Mouse (Mus musculus) heart, adult 8-10 months (tissue): ENCODE data around the gene Pttg1ip. TPM values are rescaled to one million over a fixed set of nuclear protein-coding genes. Genes with fewer than 3 reads are reported as not detected.

ENCODE experiments used
- DNase-seq: peaks from one replicate; pipeline ENCODE4 v3.0.0; 2022; ENCODE audit warnings: low spot score
- microRNA-seq: library from miRNA; unstranded; fragments of <30 nt; microRNA quantifications from one replicate; pipeline ENCODE4 v1.2.0, GENCODE M21; 2022
- total RNA-seq, 4 experiments: library from RNA; stranded (reverse); gene quantifications; 2 replicates each; pipeline ENCODE4 v1.2.4; 2022

Gene Pttg1ip
- total RNA-seq, 4 experiments from 2014 or later = 132 to 142 (median 134) TPM

DNA sequence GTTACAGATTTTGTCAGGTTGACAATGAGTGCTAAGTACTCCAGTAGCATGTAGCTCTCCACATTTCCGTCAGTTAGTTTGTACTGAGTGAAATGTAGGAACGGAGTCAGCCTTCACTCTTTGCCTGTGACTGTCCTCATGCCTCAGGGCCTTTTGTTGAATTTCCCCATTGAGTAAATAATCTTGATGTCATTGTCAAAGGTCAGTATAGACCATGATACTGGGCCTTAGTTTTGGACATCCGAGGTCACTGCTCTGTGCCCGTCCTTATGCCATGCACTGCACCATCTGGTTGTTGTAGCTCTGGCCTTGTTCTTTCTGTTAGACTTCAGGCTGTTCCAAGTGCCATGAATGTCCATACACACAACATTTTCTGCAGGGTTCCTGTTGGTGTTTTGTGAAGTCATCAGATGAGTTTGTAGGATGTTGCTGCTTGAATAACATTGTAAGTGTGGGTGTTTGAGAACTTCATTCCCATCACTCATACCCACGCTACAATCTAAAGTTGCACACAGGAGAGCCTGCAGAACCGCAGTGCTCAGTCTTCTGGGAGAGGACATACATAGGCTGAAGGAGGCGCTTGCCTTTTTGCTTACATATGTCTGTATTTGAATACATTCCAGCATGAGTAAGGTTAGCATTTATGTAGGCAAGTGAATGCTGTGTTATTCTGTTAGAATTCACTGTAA is 54.9 kb downstream of the Pttg1ip start:
- no peak for DNase-seq

DNA sequence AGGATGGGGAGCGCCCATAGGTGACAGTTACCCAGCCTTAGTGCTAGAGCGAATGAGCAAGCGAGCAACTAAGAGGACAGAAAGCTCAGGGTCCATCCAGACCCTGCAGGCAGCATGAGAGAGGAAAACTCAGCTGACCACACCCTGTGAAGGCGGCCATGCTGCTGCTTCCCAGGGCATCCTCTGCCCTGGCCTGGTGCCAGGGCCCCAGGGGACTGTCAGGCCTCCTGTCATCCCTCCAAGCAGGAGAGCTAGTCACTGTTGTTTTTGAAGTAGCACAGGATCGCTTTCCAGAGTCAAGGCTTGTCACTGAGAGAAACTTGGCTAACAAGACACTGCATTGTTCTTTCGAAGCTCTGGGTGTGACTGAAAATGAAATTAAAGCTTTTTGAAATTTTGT is 57.4 kb downstream of the Pttg1ip start:
- DNase-seq = no peak

DNA sequence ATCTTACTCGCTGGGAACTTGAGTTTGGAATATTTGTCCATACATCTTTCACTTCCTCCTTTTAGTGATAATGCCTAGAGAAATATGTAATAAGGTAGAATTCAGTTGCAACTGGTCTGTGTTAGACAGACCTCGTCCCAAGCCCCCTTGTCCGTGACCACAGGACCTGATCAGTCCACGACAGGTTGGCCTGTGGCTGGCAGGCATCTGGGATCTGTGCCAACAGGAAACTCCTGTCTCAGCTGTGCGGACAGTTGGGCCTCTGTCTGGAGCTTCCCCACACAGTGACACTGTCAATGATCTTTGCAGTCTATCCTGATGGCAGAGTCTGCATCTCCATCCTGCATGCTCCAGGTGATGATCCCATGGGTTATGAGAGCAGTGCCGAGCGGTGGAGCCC is 61.6 kb downstream of the Pttg1ip start:
- no peak for DNase-seq

- DNase-seq = no peak
Measured at GRCm38 (mm10) chr10:77645571-77645970, 64.1 kb downstream of the Pttg1ip start.

GRCm38 (mm10) chr10:77647461-77647860 is 65.9 kb downstream of the Pttg1ip start:
- DNase-seq = no peak

- no peak for DNase-seq
Measured at GRCm38 (mm10) chr10:77647901-77648300, 66.4 kb downstream of the Pttg1ip start.

Small RNA genes within 50 kb of the gene (microRNA-seq; reads per million reads assigned to microRNA genes)
- gene Mir1930 = 2.8 reads per million, percentile 1 among the genes with 10 or more reads in this experiment

Other genes with a start within 250 kb of the Pttg1ip start
- 10 to 100 TPM; 12.4 to 17.7 (median 16.4) TPM for gene Adarb1, start 163.4 kb upstream of the Pttg1ip start, total RNA-seq
- gene Fam207a, start 65.9 kb upstream of the Pttg1ip start, total RNA-seq = 10 to 100 TPM in 1 of 4 experiments, 1 to 10 TPM in 3; 8.0 to 12.4 (median 9.1) TPM
- 10 to 100 TPM in 1 of 4 experiments, 1 to 10 TPM in 3; 3.3 to 25.5 (median 3.7) TPM for gene Itgb2, start 51.5 kb upstream of the Pttg1ip start, total RNA-seq
- gene Sumo3, start 24.4 kb downstream of the Pttg1ip start, total RNA-seq = 10 to 100 TPM; 59.3 to 76.7 (median 67.5) TPM
- gene Gm49325, start 24.5 kb downstream of the Pttg1ip start, total RNA-seq = 10 to 100 TPM in 3 of 4 experiments, 1 to 10 TPM in 1; 8.3 to 15.8 (median 13.9) TPM
- 10 to 100 TPM; 78.9 to 82.9 (median 81.2) TPM for gene Ube2g2, start 40.6 kb downstream of the Pttg1ip start, total RNA-seq
- not detected for gene Tspear, start 104.8 kb downstream of the Pttg1ip start, total RNA-seq
- not detected for gene Gm19402, start 109.0 kb downstream of the Pttg1ip start, total RNA-seq
- not detected for gene Gm9508, start 115.5 kb downstream of the Pttg1ip start, total RNA-seq
- gene Gm10272, start 124.9 kb downstream of the Pttg1ip start, total RNA-seq = not detected
- gene Gm10024, start 129.7 kb downstream of the Pttg1ip start, total RNA-seq = not detected
- gene Gm10142, start 134.1 kb downstream of the Pttg1ip start, total RNA-seq = not detected
- gene Krtap12-1, start 138.9 kb downstream of the Pttg1ip start, total RNA-seq = not detected
- not detected for gene Gm10100, start 144.8 kb downstream of the Pttg1ip start, total RNA-seq
- not detected for gene Gm18596, start 160.9 kb downstream of the Pttg1ip start, total RNA-seq
- gene Gm9736, start 169.6 kb downstream of the Pttg1ip start, total RNA-seq = not detected
- not detected for gene Gm3233, start 178.0 kb downstream of the Pttg1ip start, total RNA-seq
- not detected for gene Gm3238, start 189.6 kb downstream of the Pttg1ip start, total RNA-seq
- not detected for gene Gm7138, start 195.2 kb downstream of the Pttg1ip start, total RNA-seq
- gene Gm3250, start 200.8 kb downstream of the Pttg1ip start, total RNA-seq = not detected
- not detected for gene Gm7137, start 206.5 kb downstream of the Pttg1ip start, total RNA-seq
- gene Gm9639, start 213.4 kb downstream of the Pttg1ip start, total RNA-seq = not detected
- gene Gm19668, start 217.4 kb downstream of the Pttg1ip start, total RNA-seq = not detected
- not detected for gene Gm9507, start 230.1 kb downstream of the Pttg1ip start, total RNA-seq
- not detected for gene Gm2696, start 233.0 kb downstream of the Pttg1ip start, total RNA-seq
- not detected for gene Krtap10-4, start 245.4 kb downstream of the Pttg1ip start, total RNA-seq